Mouse (Mus musculus) G1E (cell line): ENCODE data around the gene Emc1. TPM values are rescaled to one million over a fixed set of nuclear protein-coding genes. Genes with fewer than 3 reads are reported as not detected.
"Not testable (repeated sequence)": the region's sequence is repeated elsewhere in the genome, so short reads cannot be mapped to it uniquely, and the experiment has no call there.

Source experiments
- ATAC-seq: 2 replicates; pipeline ENCODE4 v1.8.0; 2016; ENCODE audit warnings: mild to moderate bottlenecking; ENCODE audit not compliant: insufficient number of reproducible peaks, poor library complexity, low FRiP score, severe bottlenecking; ENCODE audit errors: extremely low read depth
- DNase-seq: peaks from one replicate; pipeline ENCODE4 v3.0.0; 2012; ENCODE audit warnings: low spot score
- H3K27me3 ChIP-seq: 2 replicates; pipeline ENCODE4 v1.6.1; 2012; ENCODE audit warnings: mild to moderate bottlenecking, low read length, inconsistent platforms; ENCODE audit not compliant: insufficient read depth
- H3K36me3 ChIP-seq: replicated peaks from 2 replicates; pipeline ENCODE3; 2012; ENCODE audit warnings: mild to moderate bottlenecking, inconsistent platforms
- H3K4me1 ChIP-seq: 2 replicates; pipeline ENCODE4 v1.6.1; 2012; ENCODE audit warnings: low read depth, low read length, inconsistent platforms, mixed read lengths; ENCODE audit not compliant: insufficient read depth
- H3K4me3 ChIP-seq: 2 replicates; pipeline ENCODE4 v1.5.1; 2012; ENCODE audit warnings: low read depth, mild to moderate bottlenecking, inconsistent platforms, low read length, moderate library complexity, mixed read lengths
- H3K9me3 ChIP-seq: replicated peaks from 2 replicates; pipeline ENCODE4 v1.6.1; 2012; ENCODE audit warnings: inconsistent platforms
- CTCF ChIP-seq: IDR thresholded peaks from 2 replicates; pipeline ENCODE4 v1.5.1; 2012; ENCODE audit warnings: low read depth, low read length, inconsistent platforms, mixed read lengths
- GATA1 ChIP-seq: IDR thresholded peaks from 2 replicates; pipeline ENCODE4 v1.6.1; 2012; ENCODE audit warnings: borderline replicate concordance, low read length, inconsistent platforms, mixed read lengths
- GATA2 ChIP-seq: IDR thresholded peaks from 2 replicates; pipeline ENCODE4 v1.6.1; 2012; ENCODE audit warnings: low read depth, low read length, inconsistent platforms, borderline replicate concordance
- POLR2AphosphoS5 ChIP-seq: IDR thresholded peaks from 2 replicates; pipeline ENCODE4 v1.6.1; 2012; ENCODE audit warnings: low read depth, low read length, inconsistent platforms; ENCODE audit not compliant: insufficient replicate concordance
- TAL1 ChIP-seq: conservative IDR thresholded peaks from 2 replicates; pipeline ENCODE4 v1.6.1; 2012; ENCODE audit warnings: low read depth, low read length, inconsistent platforms, mixed read lengths
- polyA plus RNA-seq: library from polyadenylated mRNA; stranded (reverse); fragments of >175 nt; gene quantifications from 2 replicates; pipeline ENCODE4 v1.2.3, GENCODE M21; 2012
- total RNA-seq, 2 experiments: library from RNA; stranded (forward) in 1 of 2; stranded (reverse) in 1 of 2; fragments of 200-1000 nt in 1 of 2; fragments of >200 nt in 1 of 2; fragmentation: Nextera tagmentation in 1 of 2; gene quantifications; 2 replicates each; pipeline ENCODE4 v1.2.3; 2014 to 2017

Emc1 gene
- total and polyA plus RNA-seq, 3 experiments: 9.4 to 26.9 (median 20.3) TPM

GRCm38 (mm10) chr4:139382231-139382630, 29.8 kb downstream of the Emc1 start:
- H3K4me1 ChIP-seq: peaks cover 53% of the 10 kb centered on the region
- DNase-seq: peak; percentile 16

GRCm38 (mm10) chr4:139385841-139386240, 33.5 kb downstream of the Emc1 start:
- H3K4me3 ChIP-seq, ATAC-seq, DNase-seq, H3K9me3 ChIP-seq, H3K27me3 ChIP-seq: not testable (repeated sequence)
- peaks cover 69% of the 10 kb centered on the region for H3K36me3 ChIP-seq
- peaks cover 55% of the 10 kb centered on the region for H3K4me1 ChIP-seq

More at GRCm38 (mm10) chr4:139382231-139382630, 29.8 kb downstream of the Emc1 start:
- peak overlapping the region; percentile 84; the same call in 1 of the 2 replicates for H3K4me3 ChIP-seq
- H3K36me3 ChIP-seq: peaks cover 51% of the 10 kb centered on the region
- ATAC-seq: peak; percentile 15; the same call in 1 of the 2 replicates
- H3K27me3 ChIP-seq: no peaks in the 10 kb centered on the region
- TF ChIP-seq POLR2AphosphoS5 (no peak), GATA1 (no peak), CTCF (no peak), GATA2 (no peak), TAL1 (no peak)
- H3K9me3 ChIP-seq: no peaks in the 10 kb centered on the region

GRCm38 (mm10) chr4:139386869-139387319, 34.5 kb downstream of the Emc1 start:
- H3K4me1 ChIP-seq: peaks cover 52% of the 10 kb centered on the region
- no peak for ATAC-seq
- H3K36me3 ChIP-seq: peaks cover 79% of the 10 kb centered on the region
- no peak for DNase-seq
- no peak overlapping the region for H3K4me3 ChIP-seq
- no peaks in the 10 kb centered on the region for H3K27me3 ChIP-seq
- TF ChIP-seq POLR2AphosphoS5 (no peak), CTCF (no peak), GATA2 (no peak), GATA1 (no peak), TAL1 (no peak)
- H3K9me3 ChIP-seq: no peaks in the 10 kb centered on the region

- Histone ChIP-seq H3K4me1 (peaks cover 35% of the 10 kb centered on the region), H3K36me3 (peaks cover 92% of the 10 kb centered on the region), H3K9me3 (no peaks in the 10 kb centered on the region), H3K27me3 (no peaks in the 10 kb centered on the region), H3K4me3 (no peak overlapping the region)
- TF ChIP-seq GATA1 (no peak), POLR2AphosphoS5 (no peak), GATA2 (no peak), CTCF (no peak), TAL1 (no peak)
- no peak for DNase-seq
- ATAC-seq: no peak
Measured at GRCm38 (mm10) chr4:139389557-139389956, 37.2 kb downstream of the Emc1 start.

GRCm38 (mm10) chr4:139395431-139395830, 43.0 kb downstream of the Emc1 start:
- TF ChIP-seq GATA2: no peak
- no peak for TF ChIP-seq CTCF
- no peak for TF ChIP-seq POLR2AphosphoS5
- no peak for TF ChIP-seq GATA1
- no peak for TF ChIP-seq TAL1
- ATAC-seq: no peak
- peaks cover 7% of the 10 kb centered on the region for H3K4me1 ChIP-seq
- no peaks in the 10 kb centered on the region for H3K27me3 ChIP-seq
- H3K9me3 ChIP-seq: no peaks in the 10 kb centered on the region
- H3K4me3 ChIP-seq: no peak overlapping the region
- no peak for DNase-seq
- H3K36me3 ChIP-seq: peaks cover 97% of the 10 kb centered on the region

- Histone ChIP-seq H3K27me3 (no peaks in the 10 kb centered on the region), H3K4me1 (no peaks in the 10 kb centered on the region), H3K9me3 (no peaks in the 10 kb centered on the region), H3K4me3 (no peak overlapping the region), H3K36me3 (peaks cover 97% of the 10 kb centered on the region)
- DNase-seq (no peak), ATAC-seq (no peak)
- TF ChIP-seq POLR2AphosphoS5 (no peak), GATA2 (no peak), TAL1 (no peak), CTCF (no peak), GATA1 (no peak)
Measured at GRCm38 (mm10) chr4:139400487-139400886, 48.1 kb downstream of the Emc1 start.
